Mouse (Mus musculus) left cerebral cortex, adult 11 months (tissue): ENCODE results near the gene Lrrc4c.

Experiments used
- DNase-seq: peaks from one replicate; pipeline ENCODE4 v3.0.0; 2022; ENCODE audit warnings: low spot score

The Lrrc4c gene

GRCm38 (mm10) chr2:96547171-96547570, 229.2 kb downstream of the Lrrc4c start:
- no peak for DNase-seq

GRCm38 (mm10) chr2:96573755-96574154, 255.8 kb downstream of the Lrrc4c start:
- no peak for DNase-seq

- no peak for DNase-seq
Measured at GRCm38 (mm10) chr2:96577701-96578100, 259.7 kb downstream of the Lrrc4c start.

- no peak for DNase-seq
Measured at GRCm38 (mm10) chr2:96580136-96580733, 262.3 kb downstream of the Lrrc4c start.

GRCm38 (mm10) chr2:96585665-96586064, 267.7 kb downstream of the Lrrc4c start:
- peak; percentile 75 for DNase-seq

- no peak for DNase-seq
Measured at GRCm38 (mm10) chr2:96604801-96605200, 286.8 kb downstream of the Lrrc4c start.

- DNase-seq = no peak
Measured at GRCm38 (mm10) chr2:96614121-96614520, 296.2 kb downstream of the Lrrc4c start.

- DNase-seq = peak; percentile 36
Measured at GRCm38 (mm10) chr2:96618691-96619205, 300.8 kb downstream of the Lrrc4c start.

GRCm38 (mm10) chr2:96667113-96667512, 349.1 kb downstream of the Lrrc4c start:
- no peak for DNase-seq

GRCm38 (mm10) chr2:96681806-96682205, 363.8 kb downstream of the Lrrc4c start:
- DNase-seq = no peak

- DNase-seq = no peak
Measured at GRCm38 (mm10) chr2:96685328-96685727, 367.4 kb downstream of the Lrrc4c start.

GRCm38 (mm10) chr2:96705004-96705403, 387.0 kb downstream of the Lrrc4c start:
- DNase-seq = no peak

GRCm38 (mm10) chr2:96707772-96708350, 389.9 kb downstream of the Lrrc4c start:
- DNase-seq = no peak

- peak; percentile 15 for DNase-seq
Measured at GRCm38 (mm10) chr2:96714561-96714960, 396.6 kb downstream of the Lrrc4c start.

- peak; percentile 39 for DNase-seq
Measured at GRCm38 (mm10) chr2:96717353-96717752, 399.4 kb downstream of the Lrrc4c start.

- no peak for DNase-seq
Measured at GRCm38 (mm10) chr2:96723395-96723794, 405.4 kb downstream of the Lrrc4c start.

GRCm38 (mm10) chr2:96736081-96736480, 418.1 kb downstream of the Lrrc4c start:
- DNase-seq = no peak

GRCm38 (mm10) chr2:96755066-96755465, 437.1 kb downstream of the Lrrc4c start:
- DNase-seq = no peak

GRCm38 (mm10) chr2:96757701-96758100, 439.7 kb downstream of the Lrrc4c start:
- DNase-seq = no peak

GRCm38 (mm10) chr2:96763538-96763937, 445.6 kb downstream of the Lrrc4c start:
- DNase-seq = no peak

GRCm38 (mm10) chr2:96775376-96775775, 457.4 kb downstream of the Lrrc4c start:
- DNase-seq = no peak

- no peak for DNase-seq
Measured at GRCm38 (mm10) chr2:96796681-96797385, 478.9 kb downstream of the Lrrc4c start.

GRCm38 (mm10) chr2:96850839-96851396, 532.9 kb downstream of the Lrrc4c start:
- no peak for DNase-seq
